Mouse (Mus musculus): Measurements from ENCODE around the gene Zc2hc1c. TPM values are rescaled to one million over a fixed set of nuclear protein-coding genes. Genes with fewer than 3 reads are reported as not detected.

Gene Zc2hc1c
- 1 to 10 TPM in 1 of 2 experiments, under 1 TPM in 1; 0.86 to 1.1 TPM for total RNA-seq (2021)

- intact Hi-C loops (cut with DNase I): loop anchor here (2.0 to 5.0 kb wide), 2 partner anchors 121 to 144 kb away; no protein-coding TSS in a partner anchor
- DNase-seq (ENCODE audit: extremely low spot score in 1 of 2, low spot score in 2 of 2): peak; percentile 80 to 92
Observed at GRCm38 (mm10) chr12:85288486-85289156, at the start of gene Zc2hc1c. Zc2hc1c (plus strand) TSS chr12:85288591.

- intact Hi-C loops (cut with DNase I): no loop called here
- DNase-seq (ENCODE audit: extremely low spot score in 1 of 2, low spot score in 2 of 2): no peak
Observed at GRCm38 (mm10) chr12:85252083-85252482, 36.3 kb upstream of the Zc2hc1c start.

- no peak for DNase-seq (ENCODE audit: extremely low spot score in 1 of 2, low spot score in 2 of 2)
- intact Hi-C loops (cut with DNase I): no loop called here
Observed at GRCm38 (mm10) chr12:85256074-85256751, 32.2 kb upstream of the Zc2hc1c start.

GRCm38 (mm10) chr12:85257008-85257639 lies 31.3 kb upstream of the Zc2hc1c start:
- intact Hi-C loops (cut with DNase I): no loop called here

GRCm38 (mm10) chr12:85262489-85262888 lies 25.9 kb upstream of the Zc2hc1c start:
- intact Hi-C loops (cut with DNase I): no loop called here

More at GRCm38 (mm10) chr12:85257008-85257639, 31.3 kb upstream of the Zc2hc1c start:
- DNase-seq (ENCODE audit: extremely low spot score in 1 of 2, low spot score in 2 of 2): no peak

GRCm38 (mm10) chr12:85263190-85263589 lies 25.2 kb upstream of the Zc2hc1c start:
- intact Hi-C loops (cut with DNase I): no loop called here
- no peak for DNase-seq (ENCODE audit: extremely low spot score in 1 of 2, low spot score in 2 of 2)

More at GRCm38 (mm10) chr12:85262489-85262888, 25.9 kb upstream of the Zc2hc1c start:
- no peak for DNase-seq (ENCODE audit: extremely low spot score in 1 of 2, low spot score in 2 of 2)

- intact Hi-C loops (cut with DNase I): no loop called here
- no peak for DNase-seq (ENCODE audit: extremely low spot score in 1 of 2, low spot score in 2 of 2)
Observed at GRCm38 (mm10) chr12:85264531-85264930, 23.9 kb upstream of the Zc2hc1c start.

GRCm38 (mm10) chr12:85264940-85265339 lies 23.5 kb upstream of the Zc2hc1c start:
- intact Hi-C loops (cut with DNase I): no loop called here
- DNase-seq (ENCODE audit: extremely low spot score in 1 of 2, low spot score in 2 of 2): no peak

GRCm38 (mm10) chr12:85266248-85266647 lies 22.1 kb upstream of the Zc2hc1c start:
- intact Hi-C loops (cut with DNase I): no loop called here
- no peak for DNase-seq (ENCODE audit: extremely low spot score in 1 of 2, low spot score in 2 of 2)

- intact Hi-C loops (cut with DNase I): no loop called here
- DNase-seq (ENCODE audit: extremely low spot score in 1 of 2, low spot score in 2 of 2): no peak
Observed at GRCm38 (mm10) chr12:85269821-85270220, 18.6 kb upstream of the Zc2hc1c start.

GRCm38 (mm10) chr12:85270319-85270718 lies 18.1 kb upstream of the Zc2hc1c start, which contains the start of gene Mlh3:
Mlh3 (minus strand) TSS chr12:85270599.
- intact Hi-C loops (cut with DNase I): no loop called here
- DNase-seq (ENCODE audit: extremely low spot score in 1 of 2, low spot score in 2 of 2): peak; percentile 76 to 90

GRCm38 (mm10) chr12:85271132-85271842 lies 17.1 kb upstream of the Zc2hc1c start:
- no peak for DNase-seq (ENCODE audit: extremely low spot score in 1 of 2, low spot score in 2 of 2)
- intact Hi-C loops (cut with DNase I): no loop called here

- no peak for DNase-seq (ENCODE audit: extremely low spot score in 1 of 2, low spot score in 2 of 2)
- intact Hi-C loops (cut with DNase I): no loop called here
Observed at GRCm38 (mm10) chr12:85271843-85272206, 16.6 kb upstream of the Zc2hc1c start.

GRCm38 (mm10) chr12:85273508-85273907 lies 14.9 kb upstream of the Zc2hc1c start:
- intact Hi-C loops (cut with DNase I): no loop called here
- no peak for DNase-seq (ENCODE audit: extremely low spot score in 1 of 2, low spot score in 2 of 2)

GRCm38 (mm10) chr12:85276273-85276672 lies 12.1 kb upstream of the Zc2hc1c start:
- intact Hi-C loops (cut with DNase I): no loop called here
- DNase-seq (ENCODE audit: extremely low spot score in 1 of 2, low spot score in 2 of 2): no peak

- intact Hi-C loops (cut with DNase I): no loop called here
- no peak for DNase-seq (ENCODE audit: extremely low spot score in 1 of 2, low spot score in 2 of 2)
Observed at GRCm38 (mm10) chr12:85278919-85279318, 9.5 kb upstream of the Zc2hc1c start.

- intact Hi-C loops (cut with DNase I): no loop called here
Observed at GRCm38 (mm10) chr12:85279396-85280080, 8.9 kb upstream of the Zc2hc1c start.

GRCm38 (mm10) chr12:85280105-85280844 lies 8.1 kb upstream of the Zc2hc1c start:
- intact Hi-C loops (cut with DNase I): no loop called here
- DNase-seq (ENCODE audit: extremely low spot score in 1 of 2, low spot score in 2 of 2): peak; percentile 95

More at GRCm38 (mm10) chr12:85279396-85280080, 8.9 kb upstream of the Zc2hc1c start:
- DNase-seq (ENCODE audit: extremely low spot score in 1 of 2, low spot score in 2 of 2): no peak
